Mouse (Mus musculus): ENCODE data around the gene Naaladl2.

The Naaladl2 gene

GRCm38 (mm10) chr3:24314658-24315297 is 829.3 kb downstream of the Naaladl2 start:
- DNase-seq: peak; percentile 86 to 88

- no peak for DNase-seq
These were observed 918.6 kb downstream of the Naaladl2 start for GRCm38 (mm10) chr3:24225418-24225817.

GRCm38 (mm10) chr3:24217476-24217875 is 926.6 kb downstream of the Naaladl2 start:
- no peak for DNase-seq

- no peak for DNase-seq
These were observed 977.5 kb downstream of the Naaladl2 start for GRCm38 (mm10) chr3:24166531-24166930.

GRCm38 (mm10) chr3:24163992-24164391 is 980.1 kb downstream of the Naaladl2 start:
- no peak for DNase-seq

GRCm38 (mm10) chr3:24151086-24151815 is 992.8 kb downstream of the Naaladl2 start:
- peak in 1 of 2 experiments; percentile 3 for DNase-seq

GRCm38 (mm10) chr3:24142808-24143207 is 1001.3 kb downstream of the Naaladl2 start:
- DNase-seq: no peak

- DNase-seq: no peak
These were observed 1006.1 kb downstream of the Naaladl2 start for GRCm38 (mm10) chr3:24138002-24138401.

- DNase-seq: no peak
These were observed 1017.9 kb downstream of the Naaladl2 start for GRCm38 (mm10) chr3:24126200-24126599.

GRCm38 (mm10) chr3:24124034-24124433 is 1020.0 kb downstream of the Naaladl2 start:
- DNase-seq: no peak

GRCm38 (mm10) chr3:24118136-24118535 is 1025.9 kb downstream of the Naaladl2 start:
- peak; percentile 30 for DNase-seq

GRCm38 (mm10) chr3:24114849-24115248 is 1029.2 kb downstream of the Naaladl2 start:
- DNase-seq: no peak

- DNase-seq: no peak
These were observed 1030.7 kb downstream of the Naaladl2 start for GRCm38 (mm10) chr3:24113360-24113759.

GRCm38 (mm10) chr3:24106391-24106790 is 1037.7 kb downstream of the Naaladl2 start:
- DNase-seq: no peak

- no peak for DNase-seq
These were observed 1064.3 kb downstream of the Naaladl2 start for GRCm38 (mm10) chr3:24079761-24080160.

- DNase-seq: peak in 1 of 2 experiments; percentile 3
These were observed 1072.8 kb downstream of the Naaladl2 start for GRCm38 (mm10) chr3:24071169-24071797.

- no peak for DNase-seq
These were observed 1073.5 kb downstream of the Naaladl2 start for GRCm38 (mm10) chr3:24070424-24071168.

GRCm38 (mm10) chr3:24048217-24048616 is 1095.8 kb downstream of the Naaladl2 start:
- DNase-seq: no peak

- DNase-seq: no peak
These were observed 1142.3 kb downstream of the Naaladl2 start for GRCm38 (mm10) chr3:24001741-24002140.

GRCm38 (mm10) chr3:23973727-23974126 is 1170.3 kb downstream of the Naaladl2 start:
- no peak for DNase-seq

GRCm38 (mm10) chr3:23972747-23973667 is 1171.1 kb downstream of the Naaladl2 start:
- no peak for DNase-seq

All from cerebellum, adult 18-20 months (tissue).